Mouse (Mus musculus) embryonic stem cell, embryonic (primary cell): Measurements from ENCODE around the gene Apbb1ip.

Source experiments
- CTCF ChIA-PET, 4 experiments: fragments of 300-600 bp in 2 of 4; fragments of 350-600 bp in 2 of 4; sonication (Branson Sonifier 250); formaldehyde crosslinking; loops; one replicate each; lab custom pipeline; 2022; ENCODE audit warnings: inconsistent platforms in 2 of 4; lab: Charles Lee
- POLR2A ChIA-PET, 4 experiments: fragments of 300-600 bp in 2 of 4; fragments of 350-600 bp in 2 of 4; sonication (Branson Sonifier 250); formaldehyde crosslinking; loops; one replicate each; lab custom pipeline; 2022; ENCODE audit warnings: antibody characterized with exemption in 4 of 4, inconsistent platforms in 1 of 4; lab: Charles Lee

Apbb1ip gene

GRCm38 (mm10) chr2:22799430-22800041 is 25.6 kb downstream of the Apbb1ip start:
- ChIA-PET POLR2A (no interaction called here), CTCF (no interaction called here)

DNA sequence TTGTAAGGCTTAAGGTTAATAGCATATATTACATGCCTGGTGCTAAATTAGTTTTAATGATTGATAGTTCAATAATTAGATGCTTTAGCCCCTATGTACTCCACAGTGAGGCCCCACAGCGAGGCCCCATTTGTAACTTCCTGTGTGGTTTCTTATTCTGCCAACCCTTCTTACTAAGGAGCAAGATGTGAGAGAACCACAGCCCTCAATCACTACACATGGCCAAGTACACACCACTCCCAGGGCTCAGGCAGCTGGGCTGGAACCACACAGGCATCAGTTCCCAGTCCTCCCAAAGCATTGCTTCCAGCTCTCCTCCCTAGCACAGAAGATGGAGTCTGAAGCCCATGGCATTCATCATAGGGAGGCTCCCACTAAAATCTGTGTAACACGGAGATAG is 31.7 kb downstream of the Apbb1ip start:
- CTCF ChIA-PET, result no interaction called here
- POLR2A ChIA-PET, result no interaction called here

DNA sequence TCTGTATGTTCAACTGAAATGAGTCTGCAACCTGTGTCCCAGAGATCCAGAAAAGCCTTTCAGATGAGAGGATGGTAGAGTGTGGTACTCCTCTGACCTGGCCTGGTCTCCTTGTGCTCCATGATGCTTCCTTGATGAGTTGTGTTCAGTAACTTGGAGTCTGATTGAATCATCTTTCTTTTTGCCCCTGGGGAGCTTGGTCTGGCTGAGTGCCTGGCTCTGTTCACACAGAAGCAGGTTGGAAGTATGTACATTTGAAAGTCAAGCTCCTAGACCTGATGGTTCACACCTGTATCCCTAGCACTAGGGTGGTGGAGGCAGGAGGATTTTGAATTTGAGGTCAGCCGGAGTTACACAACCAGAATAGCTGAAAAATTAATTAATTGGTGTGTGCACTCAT is 32.7 kb downstream of the Apbb1ip start:
- CTCF ChIA-PET, result interaction anchor here in 1 of 4 experiments (0.7 kb wide), 1 partner anchor 57 kb away, joined by 3 read pairs; no protein-coding TSS in a partner anchor
- POLR2A ChIA-PET, result no interaction called here

GRCm38 (mm10) chr2:22807312-22807711 is 33.4 kb downstream of the Apbb1ip start:
- CTCF ChIA-PET, result interaction anchor here in 2 of 4 experiments (0.5 to 0.7 kb wide), 2 partner anchors 58 to 229 kb away, joined by 3 read pairs; no protein-coding TSS in a partner anchor
- POLR2A ChIA-PET, result no interaction called here

DNA sequence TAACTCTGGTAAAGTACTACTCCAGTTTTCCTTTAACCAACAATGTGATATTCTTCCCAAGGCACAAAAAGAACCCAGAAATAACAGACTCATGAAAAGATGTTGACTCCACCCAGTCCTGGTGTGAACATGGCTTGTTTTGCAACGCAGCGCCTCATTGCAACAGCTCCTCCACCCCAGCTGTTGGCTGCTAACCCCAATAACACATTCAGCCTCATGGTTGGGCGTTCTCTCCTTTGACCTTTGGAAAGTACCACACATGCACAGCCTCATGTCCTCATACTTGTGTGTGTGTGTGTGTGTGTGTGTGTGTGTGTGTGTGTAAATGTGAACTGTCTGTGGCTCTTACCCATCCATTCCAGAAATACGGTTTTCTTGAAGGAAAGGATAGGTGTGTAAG is 37.0 kb downstream of the Apbb1ip start:
- ChIA-PET POLR2A (no interaction called here), CTCF (no interaction called here)

DNA sequence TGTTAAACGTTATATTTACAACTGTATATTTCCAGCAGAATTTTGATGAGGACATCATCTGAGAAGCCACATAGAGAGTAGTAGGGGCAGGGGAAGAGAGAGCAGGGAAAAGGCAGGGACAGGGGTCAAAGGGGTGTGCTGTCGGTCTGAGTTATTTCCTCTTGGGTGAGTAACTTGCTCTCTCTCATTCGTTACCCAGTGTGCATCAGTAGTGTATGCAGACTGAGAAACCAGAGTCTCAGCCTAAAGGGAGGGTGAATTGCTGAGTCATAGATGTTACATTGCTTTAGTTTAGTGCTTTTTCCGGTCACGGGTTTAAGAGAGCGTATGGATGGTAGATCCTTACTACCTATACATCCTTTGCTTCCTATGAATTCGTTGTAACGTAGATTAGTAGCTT is 37.6 kb downstream of the Apbb1ip start:
- CTCF ChIA-PET, result no interaction called here
- POLR2A ChIA-PET, result no interaction called here

GRCm38 (mm10) chr2:22813921-22814320 is 40.0 kb downstream of the Apbb1ip start:
- CTCF ChIA-PET, result no interaction called here
- POLR2A ChIA-PET, result no interaction called here

DNA sequence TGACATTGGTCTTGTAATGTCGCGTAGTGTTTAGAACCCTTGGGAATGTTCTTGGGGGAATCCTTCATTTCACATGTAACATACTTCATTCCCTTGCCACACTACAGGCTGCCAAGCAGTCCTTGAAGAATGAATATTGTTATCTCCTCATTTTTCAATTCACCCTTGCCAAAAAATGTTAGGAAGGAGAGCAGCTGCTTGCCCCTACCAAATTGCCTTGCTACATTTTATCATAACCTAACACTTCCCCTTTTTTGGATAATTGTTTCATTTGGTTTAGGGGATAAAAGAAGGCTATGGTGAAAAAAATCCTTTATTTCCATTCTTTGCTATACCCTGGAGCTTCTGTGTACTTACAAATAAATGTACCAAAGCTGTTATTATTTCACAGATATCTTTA is 41.8 kb downstream of the Apbb1ip start:
- ChIA-PET POLR2A (no interaction called here), CTCF (no interaction called here)

DNA sequence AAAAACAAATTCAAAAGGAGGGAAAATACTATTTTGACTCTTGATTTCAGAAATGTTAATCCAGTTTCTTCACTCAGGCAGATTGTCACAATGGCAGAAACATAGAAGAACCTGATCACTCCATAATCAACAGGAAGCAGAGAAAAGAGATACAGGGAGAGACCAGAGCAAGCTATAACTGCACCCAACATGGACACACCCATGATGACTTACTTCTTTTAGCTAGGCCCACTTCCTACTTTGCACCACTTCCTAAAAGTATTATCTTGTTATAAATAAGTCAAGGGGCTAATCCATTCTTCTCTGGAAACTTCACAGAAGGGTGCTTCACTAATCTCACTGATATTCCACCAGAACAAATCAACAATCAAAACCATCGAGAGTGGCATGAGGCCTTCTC is 42.3 kb downstream of the Apbb1ip start:
- CTCF ChIA-PET, result no interaction called here
- POLR2A ChIA-PET, result no interaction called here

DNA sequence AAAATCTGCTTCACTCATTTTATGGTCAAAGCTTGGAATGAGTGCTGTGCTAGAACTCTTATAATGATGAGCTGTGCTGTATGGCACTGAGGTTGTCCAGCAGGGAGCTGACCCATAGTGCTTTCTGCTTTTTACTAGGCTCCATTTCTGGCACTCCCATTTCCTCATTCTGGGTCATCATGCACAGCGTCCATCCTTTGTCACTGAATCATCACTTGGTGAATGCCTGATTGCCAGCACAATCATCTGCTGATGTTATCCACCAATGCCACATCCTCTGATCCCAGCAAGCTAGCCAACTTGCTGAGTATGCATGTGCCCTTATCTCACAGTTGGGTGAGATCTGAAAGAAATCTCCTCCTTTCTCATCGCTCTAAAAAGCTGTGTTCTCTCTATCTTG is 48.4 kb downstream of the Apbb1ip start:
- CTCF ChIA-PET, result interaction anchor here in 1 of 4 experiments (0.7 kb wide), 1 partner anchor 32 kb away, joined by 3 read pairs; no protein-coding TSS in a partner anchor
- POLR2A ChIA-PET, result no interaction called here

GRCm38 (mm10) chr2:22845514-22845913 is 71.6 kb downstream of the Apbb1ip start:
- POLR2A ChIA-PET, result no interaction called here
- CTCF ChIA-PET, result no interaction called here

DNA sequence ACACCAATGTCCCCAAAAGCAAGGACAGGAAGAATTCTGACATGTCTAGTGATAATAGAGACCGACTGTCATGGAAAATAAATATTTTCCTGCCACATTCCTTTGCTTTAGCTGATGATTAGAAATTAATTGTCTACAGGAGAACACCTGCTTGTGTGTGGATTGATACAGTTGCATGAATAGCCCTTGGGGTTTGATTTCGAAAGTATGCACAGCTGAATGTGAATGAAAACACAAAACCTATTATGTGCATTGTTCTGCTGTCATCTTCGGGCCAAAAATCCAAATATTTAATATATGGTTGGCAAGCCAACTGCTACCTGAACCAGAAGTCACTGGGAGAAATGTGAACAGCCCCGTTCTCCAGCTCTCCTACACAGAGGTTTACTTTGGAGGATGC is 78.0 kb downstream of the Apbb1ip start:
- CTCF ChIA-PET, result no interaction called here
- POLR2A ChIA-PET, result no interaction called here

DNA sequence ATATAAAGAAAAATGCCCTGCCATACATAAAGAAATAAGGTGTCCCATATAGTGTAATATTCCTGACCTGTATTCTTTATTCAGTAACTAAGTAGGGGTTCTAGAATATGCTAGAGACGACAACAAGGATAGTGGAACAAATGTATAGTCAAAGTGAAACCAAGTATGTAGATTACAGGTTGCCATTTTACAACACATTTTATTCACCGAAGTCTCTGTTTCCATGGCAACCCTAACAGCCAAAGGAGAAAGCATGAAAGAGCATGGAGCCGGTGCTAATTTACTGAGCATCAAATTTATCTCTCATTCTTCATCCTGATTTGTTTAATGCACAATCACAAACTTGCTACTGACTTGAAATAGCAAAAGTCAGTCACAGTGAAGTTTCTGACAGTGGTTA is 83.6 kb downstream of the Apbb1ip start:
- ChIA-PET POLR2A (no interaction called here), CTCF (no interaction called here)

DNA sequence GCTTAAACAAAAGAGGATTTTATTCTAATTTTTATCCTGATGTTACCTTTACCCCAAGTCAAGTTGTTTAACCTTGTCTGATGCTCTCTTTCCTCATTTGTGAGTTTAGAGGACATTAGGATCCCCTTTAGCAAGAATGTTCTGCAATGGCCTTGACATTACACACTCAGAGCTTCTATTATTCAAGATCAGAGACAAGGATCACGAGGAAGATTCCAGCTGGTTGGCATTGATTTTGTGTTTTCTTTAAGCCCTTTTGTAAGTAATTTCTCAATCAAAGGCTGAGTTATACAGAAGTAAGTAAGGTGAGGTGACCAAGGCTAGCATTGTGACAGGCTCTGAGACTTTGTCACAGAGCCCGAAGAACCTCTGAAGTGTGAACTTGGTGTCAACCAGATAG is 88.3 kb downstream of the Apbb1ip start:
- CTCF ChIA-PET, result no interaction called here
- POLR2A ChIA-PET, result no interaction called here

DNA sequence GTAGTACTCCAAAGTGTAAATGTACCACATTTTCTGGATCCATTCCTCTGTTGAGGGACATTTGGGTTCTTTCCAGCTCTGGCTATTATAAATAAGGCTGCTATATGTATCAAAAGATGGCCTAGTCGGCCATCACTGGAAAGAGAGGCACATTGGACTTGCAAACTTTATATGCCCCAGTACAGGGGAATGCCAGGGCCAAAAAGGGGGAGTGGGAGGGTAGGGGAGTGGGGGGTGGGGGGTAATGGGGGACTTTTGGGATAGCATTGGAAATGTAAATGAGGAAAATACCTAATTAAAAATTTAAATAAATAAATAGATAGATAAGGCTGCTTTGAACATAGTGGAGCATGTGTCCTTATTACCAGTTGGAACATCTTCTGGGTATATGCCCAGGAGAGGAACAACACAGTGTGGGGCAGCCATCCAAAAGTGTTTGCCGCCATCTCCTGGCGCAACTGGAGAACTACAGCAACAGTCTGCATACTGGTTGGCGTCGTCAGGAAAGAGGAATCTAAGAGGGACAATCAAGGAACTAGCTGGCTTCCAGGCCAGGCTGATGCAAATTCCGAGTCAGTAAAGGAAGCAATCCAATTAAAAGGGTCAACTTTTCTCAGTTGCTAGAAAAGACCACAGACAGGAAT is 90.6 kb downstream of the Apbb1ip start:
- ChIA-PET CTCF (interaction anchor here (0.6 to 2.1 kb wide), 11 partner anchors 35 to 923 kb away, joined by 3 to 5 read pairs (median 4); no protein-coding TSS in a partner anchor), POLR2A (interaction anchor here in 1 of 4 experiments (1.0 kb wide), 1 partner anchor 31 kb away, joined by 4 read pairs; the partner anchor contains the start of gene Pdss1)

DNA sequence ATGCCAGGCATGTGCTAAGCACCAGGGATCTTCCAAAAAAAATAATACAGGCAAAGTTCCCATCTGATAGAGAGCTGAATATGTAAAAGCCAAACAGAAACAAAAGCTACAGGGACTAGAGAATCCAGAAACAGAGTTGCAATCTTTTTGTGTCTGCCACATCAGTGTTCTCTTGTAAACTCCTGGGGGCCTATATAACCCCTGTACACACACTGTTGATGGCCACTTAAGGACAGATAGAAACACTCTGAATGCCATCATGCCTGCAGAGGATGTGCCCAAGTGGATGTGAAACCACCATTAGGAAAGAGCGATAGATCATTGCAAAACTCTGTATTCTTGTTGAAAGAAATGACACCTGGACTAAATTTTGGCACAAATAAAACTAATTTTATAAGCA is 91.9 kb downstream of the Apbb1ip start:
- CTCF ChIA-PET, result interaction anchor here in 2 of 4 experiments (0.6 to 1.2 kb wide), 3 partner anchors 10 to 924 kb away, joined by 3 to 5 read pairs (median 4); no protein-coding TSS in a partner anchor
- POLR2A ChIA-PET, result interaction anchor here in 1 of 4 experiments (1.0 kb wide), 1 partner anchor 29 kb away, joined by 4 read pairs; the partner anchor contains the start of gene Pdss1

GRCm38 (mm10) chr2:22866894-22867424 is 93.1 kb downstream of the Apbb1ip start:
- ChIA-PET CTCF (interaction anchor here in 2 of 4 experiments (0.6 to 0.7 kb wide), 3 partner anchors 191 to 289 kb away, joined by 3 to 5 read pairs (median 4); no protein-coding TSS in a partner anchor), POLR2A (no interaction called here)

- POLR2A ChIA-PET, result no interaction called here
- CTCF ChIA-PET, result no interaction called here
Measured at GRCm38 (mm10) chr2:22873159-22873558, 99.3 kb downstream of the Apbb1ip start.

DNA sequence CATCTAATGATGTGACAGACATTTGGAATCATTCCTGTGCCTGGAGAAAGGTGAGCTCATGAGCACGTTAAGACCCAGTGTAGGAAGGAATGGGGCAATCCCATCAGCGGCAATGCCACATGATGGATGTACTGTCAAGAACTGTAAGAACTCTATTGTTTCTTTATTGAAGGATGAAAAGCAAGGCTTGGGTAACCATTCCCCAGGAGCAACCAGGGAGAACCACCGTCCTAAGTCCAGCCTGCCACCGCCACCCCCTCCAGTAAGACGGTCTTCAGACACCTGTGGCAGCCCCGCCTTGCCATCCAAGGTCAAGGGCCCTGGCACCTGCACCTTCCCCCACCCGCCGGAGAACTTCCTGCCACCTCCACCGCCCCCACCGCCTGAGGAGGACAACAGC is 100.7 kb downstream of the Apbb1ip start:
- POLR2A ChIA-PET, result interaction anchor here in 2 of 4 experiments (0.6 to 1.4 kb wide), 3 partner anchors 20 to 647 kb away, joined by 3 read pairs; partner anchors contain the start of gene Pdss1 (in 2 of the 2)

DNA sequence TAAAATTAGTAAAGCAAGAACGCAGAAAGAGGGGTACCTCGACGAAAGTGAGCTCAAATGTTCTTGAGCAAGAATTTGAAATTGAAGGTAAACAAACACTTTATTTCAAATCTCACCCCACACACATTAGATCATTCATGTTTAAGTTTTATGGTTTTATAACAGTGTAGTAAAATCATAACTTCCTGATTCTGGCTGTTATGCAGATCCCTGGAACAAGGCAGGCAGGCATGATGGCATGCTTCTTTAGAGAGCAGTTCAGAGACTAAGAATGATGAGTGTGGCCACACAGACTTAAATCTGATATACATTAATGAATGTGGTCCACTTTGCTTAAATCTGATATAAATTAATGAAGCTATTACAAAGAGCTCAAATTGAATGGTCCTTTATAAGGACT is 102.7 kb downstream of the Apbb1ip start:
- CTCF ChIA-PET, result interaction anchor here in 1 of 4 experiments (0.7 kb wide), 1 partner anchor 11 kb away, joined by 3 read pairs; no protein-coding TSS in a partner anchor

More for the DNA sequence above, 100.7 kb downstream of the Apbb1ip start:
- CTCF ChIA-PET, result interaction anchor here in 1 of 4 experiments (0.5 kb wide), 1 partner anchor 530 kb away, joined by 3 read pairs; no protein-coding TSS in a partner anchor

More for the DNA sequence above, 102.7 kb downstream of the Apbb1ip start:
- POLR2A ChIA-PET, result interaction anchor here in 1 of 4 experiments (0.5 to 1.0 kb wide), 2 partner anchors 129 to 256 kb away, joined by 3 read pairs; no protein-coding TSS in a partner anchor
